Mouse (Mus musculus): ENCODE measurements at regions not wholly inside any gene's neighbourhood (a gene's known extent, or its start where the extent isn't known, plus 50 kb on each side); places are given as distances from the start of the nearest gene placed in this dataset.

GRCm38 (mm10) chr15:31167506-31167905, 56.6 kb upstream of the Dap start:
- WGBS: 87% methylated on average over 5 of the region's 5 CpGs
- Histone ChIP-seq H3K36me3 (ENCODE audit: control insufficient read depth, insufficient read depth) (no peaks in the 10 kb centered on the region), H3K27ac (ENCODE audit: low read length) (no peak overlapping the region), H3K4me3 (replicated peaks; ENCODE audit: low read length) (no peak overlapping the region), H3K4me2 (ENCODE audit: low read length) (no peak overlapping the region), H3K27me3 (replicated peaks; ENCODE audit: control insufficient read depth, insufficient read depth, low read length) (no peaks in the 10 kb centered on the region), H3K9ac (replicated peaks; ENCODE audit: low read depth, low read length) (no peak overlapping the region), H3K4me1 (replicated peaks; ENCODE audit: control insufficient read depth, insufficient read depth, low read length) (no peaks in the 10 kb centered on the region), H3K9me3 (ENCODE audit: control insufficient read depth, low read length) (no peaks in the 10 kb centered on the region)
- ATAC-seq: no peak

DNA sequence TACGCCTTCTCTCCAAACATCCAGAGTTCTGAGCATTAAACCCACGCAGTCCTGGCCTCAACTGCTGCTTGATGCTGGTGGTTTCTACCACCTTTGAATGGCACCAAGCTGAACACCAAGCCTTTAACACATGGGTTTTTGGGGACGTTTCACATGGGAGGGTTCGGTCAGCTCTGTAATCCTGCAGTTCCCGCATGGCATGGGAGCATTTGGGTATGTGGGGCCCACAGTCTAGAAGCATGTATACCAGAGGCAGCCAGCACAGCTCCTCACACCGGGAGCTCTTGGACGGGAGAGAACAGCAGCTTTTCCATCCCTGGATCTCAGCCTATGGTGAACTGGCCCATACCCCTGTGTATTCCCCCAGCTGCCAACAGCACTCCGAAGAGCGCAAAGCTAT, 55.9 kb upstream of the Dap start:
- Histone ChIP-seq H3K4me2 (ENCODE audit: low read length) (no peak overlapping the region), H3K36me3 (ENCODE audit: control insufficient read depth, insufficient read depth) (no peaks in the 10 kb centered on the region)
- no peak for ATAC-seq

DNA sequence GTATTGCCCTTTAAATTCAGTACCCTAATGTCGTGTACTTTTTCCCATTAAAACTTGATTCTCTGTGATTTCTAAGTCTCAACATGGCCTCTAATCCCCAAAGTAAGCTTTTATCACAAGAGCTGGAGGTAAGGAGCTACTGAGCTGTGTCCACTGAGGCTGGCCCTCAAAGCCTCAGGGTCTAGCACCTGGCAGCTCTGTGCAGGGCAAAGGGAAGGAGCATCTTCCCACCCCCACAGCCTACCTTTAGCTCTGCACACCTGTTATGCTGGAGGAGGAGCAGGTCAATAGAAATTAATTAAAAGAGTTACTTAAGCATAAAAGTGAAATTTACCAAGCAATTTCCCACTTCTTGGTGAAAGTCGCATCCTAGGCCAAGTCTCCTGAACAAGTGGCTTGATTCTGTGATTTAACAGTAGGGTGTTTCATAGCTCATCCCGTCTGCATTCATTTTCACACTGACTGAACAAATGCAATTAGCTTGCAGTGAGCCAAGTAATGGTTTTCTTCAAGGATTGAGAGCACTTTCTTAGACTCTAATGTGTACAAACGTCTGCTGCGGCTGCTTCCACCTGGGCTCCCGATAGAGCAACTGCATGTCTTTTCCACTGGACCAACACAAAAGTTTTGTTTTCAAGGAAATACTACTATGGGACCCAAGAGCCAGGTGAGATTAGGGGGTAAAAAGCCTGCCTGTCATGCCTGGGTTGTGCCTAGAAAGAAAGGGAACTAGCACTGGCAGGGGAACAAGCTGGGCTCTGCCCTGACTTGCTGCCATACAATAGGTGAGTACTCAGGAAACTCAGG, 50.6 kb upstream of the Dap start:
- Histone ChIP-seq H3K4me3 (replicated peaks; ENCODE audit: low read length) (no peak overlapping the region), H3K27me3 (replicated peaks; ENCODE audit: control insufficient read depth, insufficient read depth, low read length) (no peaks in the 10 kb centered on the region), H3K9me3 (ENCODE audit: control insufficient read depth, low read length) (no peaks in the 10 kb centered on the region), H3K4me1 (replicated peaks; ENCODE audit: control insufficient read depth, insufficient read depth, low read length) (no peaks in the 10 kb centered on the region; the same call in 1 of the 2 replicates), H3K4me2 (ENCODE audit: low read length) (no peak overlapping the region), H3K36me3 (ENCODE audit: control insufficient read depth, insufficient read depth) (no peaks in the 10 kb centered on the region), H3K27ac (ENCODE audit: low read length) (no peak overlapping the region), H3K9ac (replicated peaks; ENCODE audit: low read depth, low read length) (no peak overlapping the region)
- 43% methylated on average over 6 of the region's 6 CpGs for WGBS
- no peak for ATAC-seq

More for the DNA sequence above, 55.9 kb upstream of the Dap start:
- H3K4me3 ChIP-seq (replicated peaks; ENCODE audit: low read length): no peak overlapping the region
- no peak overlapping the region for H3K27ac ChIP-seq (ENCODE audit: low read length)
- no peaks in the 10 kb centered on the region for H3K9me3 ChIP-seq (ENCODE audit: control insufficient read depth, low read length)
- no peaks in the 10 kb centered on the region for H3K4me1 ChIP-seq (replicated peaks; ENCODE audit: control insufficient read depth, insufficient read depth, low read length)
- H3K27me3 ChIP-seq (replicated peaks; ENCODE audit: control insufficient read depth, insufficient read depth, low read length): no peaks in the 10 kb centered on the region
- H3K9ac ChIP-seq (replicated peaks; ENCODE audit: low read depth, low read length): no peak overlapping the region
- WGBS: 83% methylated on average over 9 of the region's 9 CpGs

Data from forebrain, embryonic 16.5 days (tissue).